In the genomic region with DNA sequence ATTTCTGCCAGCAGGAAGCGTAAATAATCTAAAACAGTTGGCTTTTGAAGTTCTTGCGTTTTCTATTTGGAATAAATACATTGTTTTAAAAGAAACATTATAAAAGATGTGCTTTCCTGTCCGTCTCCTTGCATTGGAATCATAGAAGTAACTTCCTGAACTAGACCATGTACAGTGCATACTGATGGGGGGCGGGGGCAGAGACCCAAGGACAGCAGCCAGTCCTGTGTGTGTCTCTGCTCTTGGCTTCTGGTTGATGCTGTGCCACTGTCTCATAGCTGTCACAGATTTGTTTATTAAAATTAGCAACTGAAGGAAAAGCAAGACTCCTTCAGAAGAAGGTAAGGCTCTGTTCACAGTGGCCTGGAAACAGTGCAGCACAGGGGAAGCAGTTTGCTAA, we compare ENCODE assay signal across 19 mouse cellular contexts.
"Had no signal": no experiment of that assay in that cellular context is flagged by ENCODE, and none has a peak within 500 bp of the region (broad histone marks: within the 10 kb centered on the region; RNA-seq: fewer than 3 reads in every experiment).

No protein-coding gene starts in this region.

- DNase-seq: lung, adult 18-20 months; lung, embryonic 14.5 days; lung, postnatal 10 days; lung, postnatal 4 days; retina, postnatal 1 day; right cerebral cortex, adult 18-20 months; right cerebral cortex, postnatal 25 days; right cerebral cortex, postnatal 4 days; spleen, adult 18-20 months; thymus, adult 2 months; thymus, postnatal 25 days; thymus, postnatal 4 days had no signal

- H3K36me3 ChIP-seq: liver, embryonic 15.5 days; midbrain, embryonic 10.5 days; midbrain, embryonic 13.5 days; neural tube, embryonic 13.5 days; neural tube, embryonic 15.5 days had no signal

- H3K9me3 ChIP-seq: liver, embryonic 15.5 days; midbrain, embryonic 10.5 days; midbrain, embryonic 13.5 days; neural tube, embryonic 13.5 days; neural tube, embryonic 15.5 days had no signal

- ATAC-seq: midbrain, embryonic 13.5 days; midbrain, embryonic 16.5 days had no signal

- H3K4me2 ChIP-seq: liver, embryonic 15.5 days; lung, embryonic 14.5 days; midbrain, embryonic 13.5 days; neural tube, embryonic 13.5 days; neural tube, embryonic 15.5 days had no signal

- H3K4me3 ChIP-seq: liver, embryonic 15.5 days; midbrain, embryonic 10.5 days; midbrain, embryonic 13.5 days; myocyte; neural tube, embryonic 13.5 days; neural tube, embryonic 15.5 days had no signal

- H3K27me3 ChIP-seq: liver, embryonic 15.5 days; midbrain, embryonic 13.5 days; neural tube, embryonic 13.5 days; neural tube, embryonic 15.5 days had no signal

- H3K27ac ChIP-seq: liver, embryonic 15.5 days; midbrain, embryonic 10.5 days; midbrain, embryonic 13.5 days; neural tube, embryonic 15.5 days had no signal

- H3K9ac ChIP-seq: liver, embryonic 15.5 days; lung, embryonic 14.5 days; midbrain, embryonic 13.5 days; neural tube, embryonic 13.5 days; neural tube, embryonic 15.5 days had no signal
